Mouse (Mus musculus): ENCODE results near the gene Fah. TPM values are rescaled to one million over a fixed set of nuclear protein-coding genes. Genes with fewer than 3 reads are reported as not detected.
A peak's percentile ranks its signal among the peaks of the same experiment; 100 is the strongest.

Gene Fah
- total RNA-seq, 1 experiment, result 10.3 TPM

DNA sequence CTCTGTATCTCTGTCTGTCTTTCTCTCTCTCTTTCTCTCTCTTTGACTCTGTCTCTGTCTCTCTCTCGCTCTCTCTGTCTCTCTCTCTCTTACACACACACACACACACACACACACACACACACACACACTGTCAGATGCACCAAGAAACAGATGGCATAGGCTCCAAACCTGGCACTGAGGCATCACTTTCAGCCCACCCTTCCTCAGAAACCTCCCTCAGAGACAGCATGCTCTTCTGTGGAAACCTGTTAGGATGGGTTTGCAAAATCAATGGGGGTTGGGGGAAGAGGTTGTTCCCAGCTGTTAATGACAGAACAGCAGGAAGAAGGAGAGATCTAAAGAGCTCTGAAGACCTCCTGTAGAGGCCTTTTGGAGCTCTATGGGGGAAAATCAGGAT lies 27.7 kb downstream of the Fah start:
- in situ Hi-C loops (cut with MboI; ENCODE audit: low sequenced_read_pairs in 2 of 2, unreplicated experiment in 2 of 2), result no loop called here
- DNase-seq (ENCODE audit: low read depth, low spot score), result peak; percentile 4
- Histone ChIP-seq H3K4me1 (ENCODE audit: control insufficient read depth in 2 of 2, insufficient read depth in 2 of 2, low read length in 2 of 2, poor library complexity in 1 of 2) (peaks cover 0 to 3% of the 10 kb centered on the region in 2 experiments; a peak in 1 of 4 replicates), H3K36me3 (ENCODE audit: control insufficient read depth, insufficient read depth, low read length, poor library complexity, severe bottlenecking) (no peaks in the 10 kb centered on the region), H3K9me3 (ENCODE audit: control insufficient read depth, insufficient read depth, low read depth, low read length) (no peaks in the 10 kb centered on the region), H3K27ac (ENCODE audit: insufficient read depth, low read depth, low read length, poor library complexity, severe bottlenecking) (no peak overlapping the region), H3K4me3 (ENCODE audit: insufficient read depth in 1 of 2, low read depth in 1 of 2, low read length in 2 of 2, poor library complexity in 1 of 2, severe bottlenecking in 1 of 2) (no peak overlapping the region), H3K9ac (ENCODE audit: insufficient read depth, low read depth, low read length, poor library complexity, severe bottlenecking) (no peak overlapping the region)
- no peak for TF ChIP-seq ZNF384 (IDR thresholded peaks at IDR 0.05; ENCODE audit: low read depth, low read length)
- no peak for TF ChIP-seq HCFC1 (IDR thresholded peaks at IDR 0.05; ENCODE audit: borderline replicate concordance, insufficient read depth, low read length)

- no peak for TF ChIP-seq ZNF384 (IDR thresholded peaks at IDR 0.05; ENCODE audit: low read depth, low read length)
- Histone ChIP-seq H3K9me3 (ENCODE audit: control insufficient read depth, insufficient read depth, low read depth, low read length) (no peaks in the 10 kb centered on the region), H3K36me3 (ENCODE audit: control insufficient read depth, insufficient read depth, low read length, poor library complexity, severe bottlenecking) (no peaks in the 10 kb centered on the region), H3K4me1 (ENCODE audit: control insufficient read depth in 2 of 2, insufficient read depth in 2 of 2, low read length in 2 of 2, poor library complexity in 1 of 2) (peaks cover 0 to 3% of the 10 kb centered on the region in 2 experiments; a peak in 1 of 4 replicates), H3K27ac (ENCODE audit: insufficient read depth, low read depth, low read length, poor library complexity, severe bottlenecking) (no peak overlapping the region), H3K4me3 (ENCODE audit: insufficient read depth in 1 of 2, low read depth in 1 of 2, low read length in 2 of 2, poor library complexity in 1 of 2, severe bottlenecking in 1 of 2) (no peak overlapping the region), H3K9ac (ENCODE audit: insufficient read depth, low read depth, low read length, poor library complexity, severe bottlenecking) (no peak overlapping the region)
- in situ Hi-C loops (cut with MboI; ENCODE audit: low sequenced_read_pairs in 2 of 2, unreplicated experiment in 2 of 2), result no loop called here
- DNase-seq (ENCODE audit: low read depth, low spot score), result no peak
Observed at GRCm38 (mm10) chr7:84577034-84577433, 29.5 kb downstream of the Fah start.

- H3K9ac ChIP-seq (ENCODE audit: insufficient read depth, low read depth, low read length, poor library complexity, severe bottlenecking), result no peak overlapping the region
- no peaks in the 10 kb centered on the region for H3K9me3 ChIP-seq (ENCODE audit: control insufficient read depth, insufficient read depth, low read depth, low read length)
- no peak for TF ChIP-seq CHD2 (IDR thresholded peaks at IDR 0.05; ENCODE audit: low read depth, low read length)
- no peak for TF ChIP-seq MAFK (IDR thresholded peaks at IDR 0.05; ENCODE audit: insufficient read depth, low read depth, low read length)
- no peak for TF ChIP-seq HCFC1 (IDR thresholded peaks at IDR 0.05; ENCODE audit: borderline replicate concordance, insufficient read depth, low read length)
- TF ChIP-seq ZNF384 (IDR thresholded peaks at IDR 0.05; ENCODE audit: low read depth, low read length), result no peak
- no peaks in the 10 kb centered on the region for H3K36me3 ChIP-seq (ENCODE audit: control insufficient read depth, insufficient read depth, low read length, poor library complexity, severe bottlenecking)
- no peaks in the 10 kb centered on the region for H3K4me1 ChIP-seq (ENCODE audit: control insufficient read depth in 2 of 2, insufficient read depth in 2 of 2, low read length in 2 of 2, poor library complexity in 1 of 2)
- no peak overlapping the region for H3K4me3 ChIP-seq (ENCODE audit: insufficient read depth in 1 of 2, low read depth in 1 of 2, low read length in 2 of 2, poor library complexity in 1 of 2, severe bottlenecking in 1 of 2)
- no peak for DNase-seq (ENCODE audit: low read depth, low spot score)
- in situ Hi-C loops (cut with MboI; ENCODE audit: low sequenced_read_pairs in 2 of 2, unreplicated experiment in 2 of 2), result no loop called here
- no peak overlapping the region for H3K27ac ChIP-seq (ENCODE audit: insufficient read depth, low read depth, low read length, poor library complexity, severe bottlenecking)
Observed at GRCm38 (mm10) chr7:84566200-84566599, 40.3 kb downstream of the Fah start.

DNA sequence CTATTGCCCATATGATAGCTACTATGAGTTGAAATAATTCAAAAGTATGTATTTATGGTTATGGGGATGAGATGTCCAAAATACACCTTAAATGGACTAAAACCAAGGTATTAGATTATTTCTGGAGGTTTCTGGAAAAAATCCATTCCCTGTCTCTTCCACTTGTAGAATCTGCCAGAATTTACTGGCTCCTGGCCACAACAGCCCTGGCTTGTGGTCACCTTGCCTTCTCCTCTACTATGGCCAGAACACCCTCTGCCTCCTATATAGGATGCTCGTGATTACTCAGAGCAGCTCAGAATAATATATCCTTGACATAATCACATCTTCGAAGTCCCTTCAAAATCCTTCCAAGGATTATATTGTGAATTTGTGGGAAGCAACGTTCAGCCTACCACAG lies 42.3 kb downstream of the Fah start:
- Histone ChIP-seq H3K36me3 (ENCODE audit: control insufficient read depth, insufficient read depth, low read length, poor library complexity, severe bottlenecking) (no peaks in the 10 kb centered on the region), H3K9ac (ENCODE audit: insufficient read depth, low read depth, low read length, poor library complexity, severe bottlenecking) (no peak overlapping the region), H3K4me3 (ENCODE audit: insufficient read depth in 1 of 2, low read depth in 1 of 2, low read length in 2 of 2, poor library complexity in 1 of 2, severe bottlenecking in 1 of 2) (no peak overlapping the region), H3K4me1 (ENCODE audit: control insufficient read depth in 2 of 2, insufficient read depth in 2 of 2, low read length in 2 of 2, poor library complexity in 1 of 2) (no peaks in the 10 kb centered on the region), H3K9me3 (ENCODE audit: control insufficient read depth, insufficient read depth, low read depth, low read length) (no peaks in the 10 kb centered on the region), H3K27ac (ENCODE audit: insufficient read depth, low read depth, low read length, poor library complexity, severe bottlenecking) (no peak overlapping the region)
- no peak for TF ChIP-seq MAFK (IDR thresholded peaks at IDR 0.05; ENCODE audit: insufficient read depth, low read depth, low read length)
- no peak for TF ChIP-seq ZC3H11A (IDR thresholded peaks at IDR 0.05; ENCODE audit: borderline replicate concordance, low read depth, low read length)
- TF ChIP-seq ZNF384 (IDR thresholded peaks at IDR 0.05; ENCODE audit: low read depth, low read length), result no peak
- TF ChIP-seq HCFC1 (IDR thresholded peaks at IDR 0.05; ENCODE audit: borderline replicate concordance, insufficient read depth, low read length), result no peak
- TF ChIP-seq CHD2 (IDR thresholded peaks at IDR 0.05; ENCODE audit: low read depth, low read length), result no peak
- DNase-seq (ENCODE audit: low read depth, low spot score), result no peak
- in situ Hi-C loops (cut with MboI; ENCODE audit: low sequenced_read_pairs in 2 of 2, unreplicated experiment in 2 of 2), result no loop called here

DNA sequence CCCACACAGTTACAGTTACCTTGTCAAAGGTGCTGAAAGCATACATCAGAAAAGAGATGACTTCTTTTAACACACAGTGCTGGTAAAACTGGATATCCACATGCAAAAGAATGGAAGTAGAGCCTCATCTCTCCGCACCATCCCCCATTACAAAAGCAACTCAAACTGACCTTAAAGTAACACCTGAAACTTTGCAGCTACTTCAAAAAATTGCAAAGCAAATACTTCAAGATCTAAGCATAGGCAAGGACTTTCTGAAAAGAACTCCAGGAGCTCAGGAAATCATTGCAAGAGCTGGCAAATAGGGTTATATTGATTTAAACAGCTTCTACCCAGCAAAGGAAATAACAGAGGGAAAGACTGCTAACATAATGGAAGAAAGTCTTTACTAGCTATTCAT lies 46.0 kb downstream of the Fah start:
- no peak overlapping the region for H3K4me3 ChIP-seq (ENCODE audit: insufficient read depth in 1 of 2, low read depth in 1 of 2, low read length in 2 of 2, poor library complexity in 1 of 2, severe bottlenecking in 1 of 2)
- no peak overlapping the region for H3K9ac ChIP-seq (ENCODE audit: insufficient read depth, low read depth, low read length, poor library complexity, severe bottlenecking)
- in situ Hi-C loops (cut with MboI; ENCODE audit: low sequenced_read_pairs in 2 of 2, unreplicated experiment in 2 of 2), result no loop called here
- no peaks in the 10 kb centered on the region for H3K9me3 ChIP-seq (ENCODE audit: control insufficient read depth, insufficient read depth, low read depth, low read length)
- H3K27ac ChIP-seq (ENCODE audit: insufficient read depth, low read depth, low read length, poor library complexity, severe bottlenecking), result no peak overlapping the region
- H3K4me1 ChIP-seq (ENCODE audit: control insufficient read depth in 2 of 2, insufficient read depth in 2 of 2, low read length in 2 of 2, poor library complexity in 1 of 2), result no peaks in the 10 kb centered on the region
- no peak for DNase-seq (ENCODE audit: low read depth, low spot score)
- no peak for TF ChIP-seq MAFK (IDR thresholded peaks at IDR 0.05; ENCODE audit: insufficient read depth, low read depth, low read length)
- TF ChIP-seq ZC3H11A (IDR thresholded peaks at IDR 0.05; ENCODE audit: borderline replicate concordance, low read depth, low read length), result no peak
- no peak for TF ChIP-seq HCFC1 (IDR thresholded peaks at IDR 0.05; ENCODE audit: borderline replicate concordance, insufficient read depth, low read length)
- no peak for TF ChIP-seq CHD2 (IDR thresholded peaks at IDR 0.05; ENCODE audit: low read depth, low read length)
- TF ChIP-seq ZNF384 (IDR thresholded peaks at IDR 0.05; ENCODE audit: low read depth, low read length), result no peak
- no peaks in the 10 kb centered on the region for H3K36me3 ChIP-seq (ENCODE audit: control insufficient read depth, insufficient read depth, low read length, poor library complexity, severe bottlenecking)
